Mouse (Mus musculus): ENCODE results near the gene Olfr545.

- TF ChIP-seq CTCF (conservative IDR thresholded peaks at IDR 0.05; ENCODE audit: low read length) (no peak), NANOG (IDR thresholded peaks at IDR 0.05; ENCODE audit: borderline replicate concordance, low read length) (no peak), POU5F1 (IDR thresholded peaks at IDR 0.05; ENCODE audit: borderline replicate concordance, low read length) (no peak)
These were observed 15.7 kb downstream of the Olfr545 start for GRCm38 (mm10) chr7:102483665-102484064.
